Mouse (Mus musculus): ENCODE results near the gene Phlpp1.
"Not testable (repeated sequence)": the region's sequence is repeated elsewhere in the genome, so short reads cannot be mapped to it uniquely, and the experiment has no call there.

GRCm38 (mm10) chr1:106311830-106312229, 140.3 kb downstream of the Phlpp1 start:
- TF ChIP-seq GATA1 (IDR thresholded peaks at IDR 0.05; ENCODE audit: borderline replicate concordance, low read length); FLI1 (IDR thresholded peaks at IDR 0.05; ENCODE audit: low read length): not testable (repeated sequence)
